Mouse (Mus musculus) kidney, adult 2 months (tissue): ENCODE measurements around the gene Col5a1. TPM values are rescaled to one million over a fixed set of nuclear protein-coding genes. Genes with fewer than 3 reads are reported as not detected.

Experiments
- DNase-seq: peaks from one replicate; pipeline ENCODE4 v3.0.0; 2021
- H3K27ac ChIP-seq: fragments of 200-500 bp; 2 replicates; pipeline ENCODE4 v1.5.1; 2012; ENCODE audit warnings: low read depth, low read length, control low read depth, inconsistent platforms; ENCODE audit not compliant: insufficient read depth
- H3K27me3 ChIP-seq: fragments of 200-500 bp; replicated peaks from 2 replicates; pipeline ENCODE4 v1.6.1; 2012; ENCODE audit warnings: mild to moderate bottlenecking, moderate library complexity, low read length, inconsistent platforms; ENCODE audit not compliant: control insufficient read depth, insufficient read depth
- H3K36me3 ChIP-seq: fragments of 200-500 bp; 2 replicates; pipeline ENCODE4 v1.6.1; 2012; ENCODE audit warnings: mild to moderate bottlenecking, moderate library complexity, low read length, inconsistent platforms; ENCODE audit not compliant: control insufficient read depth, insufficient read depth
- H3K4me1 ChIP-seq: fragments of 200-500 bp; 2 replicates; pipeline ENCODE4 v1.6.1; 2011; ENCODE audit warnings: low read length; ENCODE audit not compliant: control insufficient read depth, insufficient read depth
- H3K4me3 ChIP-seq: fragments of 200-500 bp; 2 replicates; pipeline ENCODE4 v1.5.1; 2011; ENCODE audit warnings: mild to moderate bottlenecking, low read depth, low read length, control low read depth; ENCODE audit not compliant: insufficient read depth
- CTCF ChIP-seq: fragments of 200-500 bp; conservative IDR thresholded peaks from 2 replicates; pipeline ENCODE4 v1.5.1; 2011; ENCODE audit warnings: low read depth, mild to moderate bottlenecking, control low read depth, low read length, moderate library complexity, mixed read lengths; ENCODE audit not compliant: insufficient read depth, insufficient read length
- POLR2A ChIP-seq: fragments of 200-500 bp; IDR thresholded peaks from one replicate; pipeline ENCODE4 v1.6.1; 2011; ENCODE audit warnings: low read depth, low read length, control low read depth
- WGBS: fragments of 180-500 bp; shearing (Covaris S2); methylation state at CpG from one replicate; pipeline ENCODE4 v1.1.7; 2018; 5-methylcytosine and 5-hydroxymethylcytosine counted together
- polyA plus RNA-seq: library from polyadenylated mRNA; depleted of rRNA; stranded (reverse); fragments of >200 nt; gene quantifications from 2 replicates; pipeline ENCODE4 v1.2.3, GENCODE M21; 2012

Gene Col5a1
- polyA plus RNA-seq, 1 experiment: 7.5 TPM

- 90% methylated on average over 4 of the region's 4 CpGs for WGBS
Measured at GRCm38 (mm10) chr2:27986751-27987150, 100.5 kb downstream of the Col5a1 start.

GRCm38 (mm10) chr2:27990430-27991211 is 104.4 kb downstream of the Col5a1 start:
- TF ChIP-seq CTCF: no peak
- no peak for TF ChIP-seq POLR2A
- no peaks in the 10 kb centered on the region for H3K27me3 ChIP-seq
- H3K27ac ChIP-seq: no peak overlapping the region
- no peaks in the 10 kb centered on the region for H3K36me3 ChIP-seq
- no peak overlapping the region for H3K4me3 ChIP-seq
- DNase-seq: no peak
- 74% methylated on average over 13 of the region's 13 CpGs for WGBS
- no peaks in the 10 kb centered on the region for H3K4me1 ChIP-seq

More at GRCm38 (mm10) chr2:27986751-27987150, 100.5 kb downstream of the Col5a1 start:
- Histone ChIP-seq H3K36me3 (no peaks in the 10 kb centered on the region), H3K27me3 (no peaks in the 10 kb centered on the region), H3K4me3 (no peak overlapping the region), H3K4me1 (no peaks in the 10 kb centered on the region), H3K27ac (no peak overlapping the region)
- DNase-seq: no peak
- TF ChIP-seq POLR2A (no peak), CTCF (no peak)

GRCm38 (mm10) chr2:27993416-27993815 is 107.2 kb downstream of the Col5a1 start:
- H3K27ac ChIP-seq: no peak overlapping the region; the same call in 1 of the 2 replicates
- TF ChIP-seq CTCF: no peak
- no peak for TF ChIP-seq POLR2A
- no peak overlapping the region for H3K4me3 ChIP-seq
- 72% methylated on average over 5 of the region's 5 CpGs for WGBS
- H3K36me3 ChIP-seq: no peaks in the 10 kb centered on the region
- peak; percentile 31 for DNase-seq
- H3K4me1 ChIP-seq: no peaks in the 10 kb centered on the region
- no peaks in the 10 kb centered on the region for H3K27me3 ChIP-seq

GRCm38 (mm10) chr2:27999996-28000583 is 113.9 kb downstream of the Col5a1 start:
- H3K27me3 ChIP-seq: no peaks in the 10 kb centered on the region
- 88% methylated on average over 9 of the region's 9 CpGs for WGBS
- no peak overlapping the region for H3K4me3 ChIP-seq
- H3K27ac ChIP-seq: no peak overlapping the region
- H3K36me3 ChIP-seq: no peaks in the 10 kb centered on the region
- no peak for TF ChIP-seq POLR2A
- TF ChIP-seq CTCF: no peak
- no peak for DNase-seq
- H3K4me1 ChIP-seq: no peaks in the 10 kb centered on the region

GRCm38 (mm10) chr2:28000660-28001059 is 114.4 kb downstream of the Col5a1 start:
- Histone ChIP-seq H3K27me3 (no peaks in the 10 kb centered on the region), H3K36me3 (no peaks in the 10 kb centered on the region), H3K27ac (no peak overlapping the region), H3K4me1 (no peaks in the 10 kb centered on the region), H3K4me3 (no peak overlapping the region)
- TF ChIP-seq POLR2A (no peak), CTCF (no peak)
- WGBS: 72% methylated on average over 3 of the region's 3 CpGs
- no peak for DNase-seq

- Histone ChIP-seq H3K36me3 (no peaks in the 10 kb centered on the region), H3K4me1 (no peaks in the 10 kb centered on the region), H3K27ac (no peak overlapping the region), H3K27me3 (no peaks in the 10 kb centered on the region), H3K4me3 (no peak overlapping the region)
- 92% methylated on average over 11 of the region's 11 CpGs for WGBS
- TF ChIP-seq CTCF: no peak
- no peak for TF ChIP-seq POLR2A
- no peak for DNase-seq
Measured at GRCm38 (mm10) chr2:28001206-28001605, 115.0 kb downstream of the Col5a1 start.

- Histone ChIP-seq H3K27ac (no peak overlapping the region), H3K4me3 (no peak overlapping the region), H3K27me3 (no peaks in the 10 kb centered on the region), H3K4me1 (no peaks in the 10 kb centered on the region), H3K36me3 (no peaks in the 10 kb centered on the region)
- DNase-seq: no peak
- WGBS: 91% methylated on average over 4 of the region's 4 CpGs
- TF ChIP-seq POLR2A (no peak), CTCF (no peak)
Measured at GRCm38 (mm10) chr2:28005187-28005586, 119.0 kb downstream of the Col5a1 start.
